Mouse (Mus musculus): ENCODE data around the gene Slc39a11. TPM values are rescaled to one million over a fixed set of nuclear protein-coding genes. Genes with fewer than 3 reads are reported as not detected.

The Slc39a11 gene
- polyA plus RNA-seq, 1 experiment from 2014 or later, result 56.6 TPM

GRCm38 (mm10) chr11:113619420-113620080 is 30.3 kb downstream of the Slc39a11 start:
- ATAC-seq (ENCODE audit: low FRiP score, low TSS enrichment) (0 out of 2 replicates have a peak, but pooled peaks have one; percentile 6), DNase-seq (ENCODE audit: low spot score) (no peak)
- Histone ChIP-seq H3K36me3 (ENCODE audit: control insufficient read depth, insufficient read depth, low read length) (no peaks in the 10 kb centered on the region), H3K4me3 (ENCODE audit: low read depth, low read length) (peak overlapping the region; percentile 32), H3K4me1 (replicated peaks; ENCODE audit: control insufficient read depth, insufficient read depth) (0 out of 2 replicates have a peak, but pooled peaks cover 5% of the 10 kb centered on the region), H3K4me2 (replicated peaks; ENCODE audit: low read depth) (peak overlapping the region; percentile 74), H3K27ac (replicated peaks) (no peak overlapping the region), H3K9me3 (ENCODE audit: control insufficient read depth, low read length) (no peaks in the 10 kb centered on the region), H3K9ac (ENCODE audit: low read length) (0 out of 2 replicates have a peak overlapping the region, but pooled peaks have one; percentile 41), H3K27me3 (ENCODE audit: control insufficient read depth, insufficient read depth, low read length) (0 out of 2 replicates have a peak, but pooled peaks cover 3% of the 10 kb centered on the region)
- WGBS, result 3% methylated on average over 31 of the region's 31 CpGs
- TF ChIP-seq EP300 (optimal IDR thresholded peaks at IDR 0.05) (no peak), CTCF (IDR thresholded peaks at IDR 0.05; ENCODE audit: low read depth) (no peak)

- H3K27me3 ChIP-seq (ENCODE audit: control insufficient read depth, insufficient read depth, low read length), result 0 out of 2 replicates have a peak, but pooled peaks cover 3% of the 10 kb centered on the region
- peak within 1 kb of the TSS; percentile 41; the same call in 1 of the 2 replicates for H3K9ac ChIP-seq (ENCODE audit: low read length)
- H3K4me2 ChIP-seq (replicated peaks; ENCODE audit: low read depth), result peak within 1 kb of the TSS; percentile 74
- no peaks in the 10 kb centered on the region for H3K9me3 ChIP-seq (ENCODE audit: control insufficient read depth, low read length)
- H3K27ac ChIP-seq (replicated peaks), result no peak within 1 kb of the TSS
- DNase-seq (ENCODE audit: low spot score) (peak; percentile 84), ATAC-seq (ENCODE audit: low FRiP score, low TSS enrichment) (peak; percentile 63)
- H3K36me3 ChIP-seq (ENCODE audit: control insufficient read depth, insufficient read depth, low read length), result no peaks in the 10 kb centered on the region
- 0 out of 2 replicates have a peak, but pooled peaks cover 5% of the 10 kb centered on the region for H3K4me1 ChIP-seq (replicated peaks; ENCODE audit: control insufficient read depth, insufficient read depth)
- TF ChIP-seq CTCF (IDR thresholded peaks at IDR 0.05; ENCODE audit: low read depth) (no peak), EP300 (optimal IDR thresholded peaks at IDR 0.05) (no peak)
- under 1% methylated on average over 54 of the region's 54 CpGs for WGBS
- peak within 1 kb of the TSS; percentile 32 for H3K4me3 ChIP-seq (ENCODE audit: low read depth, low read length)
Measured at GRCm38 (mm10) chr11:113618672-113619419, 31.0 kb downstream of the Slc39a11 start, which contains the start of gene Sstr2. Sstr2 (plus strand) TSS chr11:113619342.

GRCm38 (mm10) chr11:113618303-113618671 is 31.6 kb downstream of the Slc39a11 start:
- peak overlapping the region; percentile 32; the same call in 1 of the 2 replicates for H3K4me3 ChIP-seq (ENCODE audit: low read depth, low read length)
- H3K27me3 ChIP-seq (ENCODE audit: control insufficient read depth, insufficient read depth, low read length), result 0 out of 2 replicates have a peak, but pooled peaks cover 3% of the 10 kb centered on the region
- H3K27ac ChIP-seq (replicated peaks), result no peak overlapping the region
- no peaks in the 10 kb centered on the region for H3K9me3 ChIP-seq (ENCODE audit: control insufficient read depth, low read length)
- no peak for TF ChIP-seq EP300 (optimal IDR thresholded peaks at IDR 0.05)
- no peak for TF ChIP-seq CTCF (IDR thresholded peaks at IDR 0.05; ENCODE audit: low read depth)
- no peak for ATAC-seq (ENCODE audit: low FRiP score, low TSS enrichment)
- H3K36me3 ChIP-seq (ENCODE audit: control insufficient read depth, insufficient read depth, low read length), result no peaks in the 10 kb centered on the region
- peak overlapping the region; percentile 74 for H3K4me2 ChIP-seq (replicated peaks; ENCODE audit: low read depth)
- no peak for DNase-seq (ENCODE audit: low spot score)
- H3K4me1 ChIP-seq (replicated peaks; ENCODE audit: control insufficient read depth, insufficient read depth), result 0 out of 2 replicates have a peak, but pooled peaks cover 5% of the 10 kb centered on the region
- peak overlapping the region; percentile 38; the same call in 1 of the 2 replicates for H3K9ac ChIP-seq (ENCODE audit: low read length)
- 34% methylated on average over 4 of the region's 4 CpGs for WGBS

- TF ChIP-seq EP300 (optimal IDR thresholded peaks at IDR 0.05), result no peak
- peak; percentile 73 for TF ChIP-seq CTCF (IDR thresholded peaks at IDR 0.05; ENCODE audit: low read depth)
- Histone ChIP-seq H3K4me3 (ENCODE audit: low read depth, low read length) (no peak overlapping the region), H3K9ac (ENCODE audit: low read length) (no peak overlapping the region), H3K36me3 (ENCODE audit: control insufficient read depth, insufficient read depth, low read length) (no peaks in the 10 kb centered on the region), H3K27ac (replicated peaks) (no peak overlapping the region), H3K27me3 (ENCODE audit: control insufficient read depth, insufficient read depth, low read length) (0 out of 2 replicates have a peak, but pooled peaks cover 3% of the 10 kb centered on the region), H3K4me1 (replicated peaks; ENCODE audit: control insufficient read depth, insufficient read depth) (0 out of 2 replicates have a peak, but pooled peaks cover 5% of the 10 kb centered on the region), H3K9me3 (ENCODE audit: control insufficient read depth, low read length) (no peaks in the 10 kb centered on the region), H3K4me2 (replicated peaks; ENCODE audit: low read depth) (0 out of 2 replicates have a peak overlapping the region, but pooled peaks have one; percentile 5)
- 42% methylated on average over 14 of the region's 14 CpGs for WGBS
- ATAC-seq (ENCODE audit: low FRiP score, low TSS enrichment) (peak; percentile 17; the same call in 1 of the 2 replicates), DNase-seq (ENCODE audit: low spot score) (peak; percentile 84)
Measured at GRCm38 (mm10) chr11:113617132-113617911, 32.6 kb downstream of the Slc39a11 start.

GRCm38 (mm10) chr11:113614476-113614875 is 35.4 kb downstream of the Slc39a11 start:
- no peak for DNase-seq (ENCODE audit: low spot score)
- Histone ChIP-seq H3K9ac (ENCODE audit: low read length) (no peak overlapping the region), H3K9me3 (ENCODE audit: control insufficient read depth, low read length) (no peaks in the 10 kb centered on the region), H3K36me3 (ENCODE audit: control insufficient read depth, insufficient read depth, low read length) (no peaks in the 10 kb centered on the region), H3K27me3 (ENCODE audit: control insufficient read depth, insufficient read depth, low read length) (0 out of 2 replicates have a peak, but pooled peaks cover 1% of the 10 kb centered on the region), H3K4me2 (replicated peaks; ENCODE audit: low read depth) (no peak overlapping the region), H3K4me3 (ENCODE audit: low read depth, low read length) (no peak overlapping the region), H3K27ac (replicated peaks) (no peak overlapping the region), H3K4me1 (replicated peaks; ENCODE audit: control insufficient read depth, insufficient read depth) (0 out of 2 replicates have a peak, but pooled peaks cover 5% of the 10 kb centered on the region)
- ATAC-seq (ENCODE audit: low FRiP score, low TSS enrichment), result no peak
- 84% methylated on average over 6 of the region's 6 CpGs for WGBS
- TF ChIP-seq EP300 (optimal IDR thresholded peaks at IDR 0.05), result no peak
- TF ChIP-seq CTCF (IDR thresholded peaks at IDR 0.05; ENCODE audit: low read depth), result no peak
